Mouse (Mus musculus) forebrain, embryonic 15.5 days (tissue): ENCODE results near the gene Ltbp4. TPM values are rescaled to one million over a fixed set of nuclear protein-coding genes. Genes with fewer than 3 reads are reported as not detected.

Source experiments
- ATAC-seq: fragments of 200-750 bp; cut with Nextera tagmentation; replicated peaks from 2 replicates; pipeline ENCODE4 v1.8.0; 2017; ENCODE audit warnings: mild to moderate bottlenecking, moderate TSS enrichment, moderate library complexity
- H3K27ac ChIP-seq: fragments of 300-500 bp; sonication (generic); replicated peaks from 2 replicates; pipeline ENCODE4 v1.5.1; 2015; ENCODE audit warnings: mild to moderate bottlenecking, inconsistent platforms
- H3K27me3 ChIP-seq: fragments of 300-500 bp; sonication (generic); 2 replicates; pipeline ENCODE4 v1.6.1; 2015; ENCODE audit warnings: inconsistent platforms
- H3K36me3 ChIP-seq: fragments of 300-500 bp; sonication (generic); 2 replicates; pipeline ENCODE4 v1.6.1; 2015; ENCODE audit warnings: mild to moderate bottlenecking, inconsistent platforms
- H3K4me1 ChIP-seq: fragments of 300-500 bp; sonication (generic); 2 replicates; pipeline ENCODE4 v1.6.1; 2015; ENCODE audit warnings: inconsistent platforms
- H3K4me2 ChIP-seq: fragments of 300-500 bp; sonication (generic); replicated peaks from 2 replicates; pipeline ENCODE4 v1.6.1; 2015; ENCODE audit warnings: mild to moderate bottlenecking, inconsistent platforms
- H3K4me3 ChIP-seq: fragments of 300-500 bp; sonication (generic); 2 replicates; pipeline ENCODE4 v1.5.1; 2015; ENCODE audit warnings: mild to moderate bottlenecking, inconsistent platforms
- H3K9ac ChIP-seq: fragments of 300-500 bp; sonication (generic); replicated peaks from 2 replicates; pipeline ENCODE4 v1.6.1; 2015; ENCODE audit warnings: mild to moderate bottlenecking, inconsistent platforms
- H3K9me3 ChIP-seq: fragments of 300-500 bp; sonication (generic); 2 replicates; pipeline ENCODE4 v1.6.1; 2016; ENCODE audit warnings: inconsistent platforms
- WGBS: fragments of 180-500 bp; shearing (Covaris S2); methylation state at CpG from one replicate; pipeline ENCODE4 v1.1.7; 2015; ENCODE audit warnings: mixed read lengths; 5-methylcytosine and 5-hydroxymethylcytosine counted together
- polyA plus RNA-seq: library from polyadenylated mRNA; unstranded; fragments of >200 nt; fragmentation: Nextera tagmentation; extraction: Ambion mirVana; gene quantifications from 2 replicates; pipeline ENCODE4 v1.2.1, GENCODE M21; 2015

The Ltbp4 gene
- 13.3 and 15.0 TPM in 2 replicates for polyA plus RNA-seq

DNA sequence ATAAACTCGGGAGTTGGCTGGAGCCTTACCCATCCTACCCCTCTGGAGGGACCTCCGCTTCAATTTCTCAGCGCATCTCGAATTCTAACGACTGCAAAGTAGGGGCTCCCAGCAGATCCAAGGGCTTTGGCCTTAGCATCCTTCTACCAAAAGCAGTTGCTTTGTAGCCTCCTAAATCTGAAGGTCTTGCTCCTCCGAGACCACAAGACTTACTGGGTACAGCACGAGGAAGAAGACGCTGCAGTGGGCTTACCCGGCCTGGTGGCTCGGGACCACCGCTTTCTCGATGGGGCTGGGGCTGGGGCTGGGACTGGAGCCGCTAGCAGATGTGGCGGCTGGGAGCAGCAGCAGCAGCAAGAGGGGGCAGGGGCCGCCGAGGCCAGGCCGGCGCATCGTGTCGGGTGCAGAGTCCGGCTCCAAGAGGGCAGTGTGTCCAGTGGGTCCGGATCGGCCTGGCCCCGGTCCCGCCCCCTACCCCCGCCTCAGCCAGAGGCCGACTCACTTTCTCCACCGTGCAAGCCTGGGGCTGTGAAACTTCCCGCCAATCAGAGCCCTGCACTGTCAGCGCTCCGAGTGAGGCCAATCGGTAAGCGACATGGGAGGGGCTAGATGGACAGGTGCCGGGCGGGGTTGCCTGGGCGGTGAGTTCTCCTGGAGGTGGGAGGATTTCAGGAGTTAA lies at the start of gene Ltbp4:
TSS of gene Ltbp4 (minus strand) at position 518 of the 679 bp plus-strand sequence.
- Histone ChIP-seq H3K9me3 (no peaks in the 10 kb centered on the region), H3K36me3 (peaks cover 13% of the 10 kb centered on the region), H3K9ac (peak within 1 kb of the TSS; percentile 45), H3K4me2 (peak within 1 kb of the TSS; percentile 55), H3K27me3 (peaks cover 28% of the 10 kb centered on the region), H3K27ac (no peak within 1 kb of the TSS; the same call in 1 of the 2 replicates), H3K4me3 (peak within 1 kb of the TSS; percentile 38), H3K4me1 (peaks cover 66% of the 10 kb centered on the region)
- WGBS: under 1% methylated on average over 35 of the region's 36 CpGs
- no peak for ATAC-seq

DNA sequence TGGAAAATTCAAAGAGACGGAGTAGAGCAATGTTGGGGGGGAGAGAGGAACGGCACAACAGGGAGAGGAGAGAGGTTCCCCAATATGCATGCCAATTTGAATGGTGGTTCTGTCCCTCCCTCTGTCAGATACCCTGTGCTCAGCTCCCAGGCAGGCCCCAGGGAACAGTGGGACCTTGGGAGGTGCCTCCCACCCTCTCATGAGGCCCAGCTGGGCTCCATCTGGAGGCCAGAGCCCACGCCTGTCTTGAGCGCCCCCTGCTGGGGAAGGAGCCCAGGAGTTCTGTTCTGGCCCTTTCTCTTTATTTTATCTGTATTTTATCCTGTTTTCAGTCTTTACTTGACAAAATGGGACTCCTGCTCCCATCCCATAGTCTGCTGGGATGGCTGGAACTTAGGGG lies 47.2 kb upstream of the Ltbp4 start:
- H3K9ac ChIP-seq: no peak overlapping the region
- no peaks in the 10 kb centered on the region for H3K36me3 ChIP-seq
- H3K27ac ChIP-seq: no peak overlapping the region
- H3K4me3 ChIP-seq: no peak overlapping the region
- WGBS: 31% methylated on average over 4 of the region's 4 CpGs
- no peaks in the 10 kb centered on the region for H3K27me3 ChIP-seq
- H3K9me3 ChIP-seq: no peaks in the 10 kb centered on the region
- ATAC-seq: no peak
- no peaks in the 10 kb centered on the region for H3K4me1 ChIP-seq
- no peak overlapping the region for H3K4me2 ChIP-seq

- no peak overlapping the region for H3K4me2 ChIP-seq
- 65% methylated on average over 5 of the region's 5 CpGs for WGBS
- H3K9me3 ChIP-seq: no peaks in the 10 kb centered on the region
- H3K4me3 ChIP-seq: no peak overlapping the region
- H3K4me1 ChIP-seq: no peaks in the 10 kb centered on the region
- ATAC-seq: no peak
- no peaks in the 10 kb centered on the region for H3K27me3 ChIP-seq
- no peak overlapping the region for H3K27ac ChIP-seq
- H3K9ac ChIP-seq: no peak overlapping the region
- no peaks in the 10 kb centered on the region for H3K36me3 ChIP-seq
These were observed 46.6 kb upstream of the Ltbp4 start for GRCm38 (mm10) chr7:27384134-27384533.

GRCm38 (mm10) chr7:27383233-27383632 lies 45.7 kb upstream of the Ltbp4 start:
- no peak overlapping the region for H3K9ac ChIP-seq
- H3K4me3 ChIP-seq: no peak overlapping the region
- H3K9me3 ChIP-seq: no peaks in the 10 kb centered on the region
- H3K36me3 ChIP-seq: no peaks in the 10 kb centered on the region
- no peaks in the 10 kb centered on the region for H3K4me1 ChIP-seq
- no peak overlapping the region for H3K4me2 ChIP-seq
- H3K27me3 ChIP-seq: no peaks in the 10 kb centered on the region
- no peak for ATAC-seq
- H3K27ac ChIP-seq: no peak overlapping the region
- WGBS: 87% methylated on average over 1 of the region's 1 CpGs

GRCm38 (mm10) chr7:27381560-27381959 lies 44.1 kb upstream of the Ltbp4 start:
- Histone ChIP-seq H3K36me3 (no peaks in the 10 kb centered on the region), H3K9ac (no peak overlapping the region), H3K9me3 (no peaks in the 10 kb centered on the region), H3K4me1 (no peaks in the 10 kb centered on the region), H3K27ac (no peak overlapping the region), H3K27me3 (peaks cover 14% of the 10 kb centered on the region; the same call in 1 of the 2 replicates), H3K4me3 (no peak overlapping the region), H3K4me2 (no peak overlapping the region)
- ATAC-seq: no peak
- WGBS: 61% methylated on average over 4 of the region's 4 CpGs

- H3K27me3 ChIP-seq: peaks cover 20% of the 10 kb centered on the region
- H3K27ac ChIP-seq: no peak overlapping the region
- H3K9ac ChIP-seq: no peak overlapping the region
- H3K4me3 ChIP-seq: no peak overlapping the region
- WGBS: 48% methylated on average over 1 of the region's 1 CpGs
- no peak overlapping the region for H3K4me2 ChIP-seq
- H3K9me3 ChIP-seq: no peaks in the 10 kb centered on the region
- ATAC-seq: no peak
- no peaks in the 10 kb centered on the region for H3K4me1 ChIP-seq
- no peaks in the 10 kb centered on the region for H3K36me3 ChIP-seq
These were observed 43.5 kb upstream of the Ltbp4 start for GRCm38 (mm10) chr7:27381009-27381408.

- Histone ChIP-seq H3K27ac (no peak overlapping the region), H3K9me3 (no peaks in the 10 kb centered on the region), H3K36me3 (no peaks in the 10 kb centered on the region), H3K27me3 (peaks cover 30% of the 10 kb centered on the region), H3K9ac (no peak overlapping the region), H3K4me1 (peaks cover 3% of the 10 kb centered on the region; the same call in 1 of the 2 replicates), H3K4me2 (no peak overlapping the region), H3K4me3 (no peak overlapping the region)
- 74% methylated on average over 6 of the region's 6 CpGs for WGBS
- no peak for ATAC-seq
These were observed 42.3 kb upstream of the Ltbp4 start for GRCm38 (mm10) chr7:27379836-27380235.

GRCm38 (mm10) chr7:27378431-27378830 lies 40.9 kb upstream of the Ltbp4 start:
- H3K27me3 ChIP-seq: peaks cover 42% of the 10 kb centered on the region
- H3K4me1 ChIP-seq: peaks cover 3% of the 10 kb centered on the region; the same call in 1 of the 2 replicates
- no peaks in the 10 kb centered on the region for H3K36me3 ChIP-seq
- no peak overlapping the region for H3K27ac ChIP-seq
- no peak overlapping the region for H3K9ac ChIP-seq
- no peak overlapping the region for H3K4me3 ChIP-seq
- 20% methylated on average over 4 of the region's 4 CpGs for WGBS
- H3K4me2 ChIP-seq: no peak overlapping the region
- no peaks in the 10 kb centered on the region for H3K9me3 ChIP-seq
- ATAC-seq: 0 out of 2 replicates have a peak, but pooled peaks have one; percentile 19

DNA sequence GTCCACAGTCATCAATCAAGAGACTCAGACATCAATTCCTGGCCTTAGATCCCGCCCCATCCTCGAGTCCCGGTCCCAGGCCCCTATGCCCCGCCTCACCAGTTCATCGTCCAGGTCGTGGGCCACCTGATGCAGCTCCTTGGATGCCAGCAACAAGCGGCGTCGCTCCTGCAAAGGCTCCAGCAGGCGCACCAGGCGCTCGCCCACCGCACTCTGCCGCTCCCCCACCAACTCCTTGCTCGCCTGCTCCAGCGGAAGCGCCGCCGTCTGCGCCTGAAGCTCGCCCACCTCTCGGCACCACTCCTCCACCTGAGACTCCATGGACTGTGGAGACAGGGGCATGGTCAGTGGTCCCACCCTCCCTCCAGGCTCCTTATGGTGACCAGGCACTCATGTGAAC lies 37.8 kb upstream of the Ltbp4 start:
- Histone ChIP-seq H3K9ac (no peak overlapping the region), H3K27ac (no peak overlapping the region), H3K4me2 (no peak overlapping the region; the same call in 1 of the 2 replicates), H3K4me1 (peaks cover 9% of the 10 kb centered on the region), H3K36me3 (peaks cover 2% of the 10 kb centered on the region; the same call in 1 of the 2 replicates), H3K4me3 (peak overlapping the region; percentile 14), H3K9me3 (no peaks in the 10 kb centered on the region), H3K27me3 (peaks cover 73% of the 10 kb centered on the region)
- no peak for ATAC-seq
- WGBS: 1% methylated on average over 22 of the region's 22 CpGs

- H3K27ac ChIP-seq: no peak overlapping the region
- WGBS: 6% methylated on average over 44 of the region's 44 CpGs
- H3K36me3 ChIP-seq: peaks cover 7% of the 10 kb centered on the region; the same call in 1 of the 2 replicates
- H3K9ac ChIP-seq: no peak overlapping the region
- peaks cover 5% of the 10 kb centered on the region; the same call in 1 of the 2 replicates for H3K9me3 ChIP-seq
- H3K4me2 ChIP-seq: no peak overlapping the region
- ATAC-seq: no peak
- peaks cover 13% of the 10 kb centered on the region for H3K4me1 ChIP-seq
- peaks cover 97% of the 10 kb centered on the region for H3K27me3 ChIP-seq
- H3K4me3 ChIP-seq: 0 out of 2 replicates have a peak overlapping the region, but pooled peaks have one; percentile 0
These were observed 34.4 kb upstream of the Ltbp4 start for GRCm38 (mm10) chr7:27371715-27372462.

GRCm38 (mm10) chr7:27369111-27369510 lies 31.6 kb upstream of the Ltbp4 start:
- peaks cover 5% of the 10 kb centered on the region; the same call in 1 of the 2 replicates for H3K9me3 ChIP-seq
- H3K4me2 ChIP-seq: no peak overlapping the region
- peaks cover 100% of the 10 kb centered on the region for H3K27me3 ChIP-seq
- WGBS: 86% methylated on average over 19 of the region's 19 CpGs
- peaks cover 12% of the 10 kb centered on the region for H3K4me1 ChIP-seq
- H3K4me3 ChIP-seq: no peak overlapping the region
- H3K27ac ChIP-seq: no peak overlapping the region
- no peak overlapping the region for H3K9ac ChIP-seq
- peaks cover 7% of the 10 kb centered on the region; the same call in 1 of the 2 replicates for H3K36me3 ChIP-seq
- ATAC-seq: no peak

DNA sequence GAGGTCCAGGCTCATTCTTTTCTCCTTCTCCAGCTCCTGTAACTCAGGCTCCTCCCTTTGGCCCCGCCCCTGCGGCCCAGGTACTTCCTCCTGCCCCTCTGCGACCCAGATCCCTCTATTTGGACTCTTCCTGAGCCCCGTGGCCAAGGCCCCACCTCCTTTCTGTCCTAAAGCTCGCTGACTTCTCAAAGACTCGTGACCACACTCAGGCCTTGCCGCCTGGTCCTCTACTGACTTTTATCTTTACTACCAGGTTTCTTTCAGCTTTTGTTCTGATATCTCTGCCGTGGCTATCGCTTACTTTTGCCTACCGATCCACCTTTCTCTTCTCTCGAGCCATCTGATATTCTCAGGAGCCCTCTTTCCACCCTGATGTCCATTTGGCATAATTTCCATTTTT lies 30.5 kb upstream of the Ltbp4 start:
- Histone ChIP-seq H3K36me3 (peaks cover 7% of the 10 kb centered on the region; the same call in 1 of the 2 replicates), H3K27ac (no peak overlapping the region), H3K4me3 (no peak overlapping the region), H3K27me3 (peaks cover 100% of the 10 kb centered on the region), H3K9ac (no peak overlapping the region), H3K4me1 (peaks cover 14% of the 10 kb centered on the region), H3K9me3 (peaks cover 5% of the 10 kb centered on the region; the same call in 1 of the 2 replicates), H3K4me2 (no peak overlapping the region)
- 15% methylated on average over 11 of the region's 11 CpGs for WGBS
- no peak for ATAC-seq
